Mouse (Mus musculus) layer of hippocampus, postnatal 14 days (tissue): ENCODE measurements around the gene Aup1. TPM values are rescaled to one million over a fixed set of nuclear protein-coding genes. Genes with fewer than 3 reads are reported as not detected.

Source experiments
- DNase-seq, 2 experiments: peaks; one replicate each; pipeline ENCODE4 v3.0.0; 2021 to 2022; ENCODE audit warnings: low spot score in 2 of 2, mixed read lengths in 1 of 2
- total RNA-seq, 2 experiments: library from RNA; stranded (reverse); gene quantifications; 2 replicates each; pipeline ENCODE4 v1.2.3; 2021

Aup1 gene
- total RNA-seq, 2 experiments from 2014 or later: 108 to 116 TPM

- no peak for DNase-seq
Observed at GRCm38 (mm10) chr6:83027706-83028105, 26.6 kb upstream of the Aup1 start.

- DNase-seq: no peak
Observed at GRCm38 (mm10) chr6:83029777-83030176, 24.5 kb upstream of the Aup1 start.

GRCm38 (mm10) chr6:83031111-83031510, 23.2 kb upstream of the Aup1 start:
- no peak for DNase-seq

- no peak for DNase-seq
Observed at GRCm38 (mm10) chr6:83031921-83032590, 22.3 kb upstream of the Aup1 start.

GRCm38 (mm10) chr6:83032769-83033191, 21.5 kb upstream of the Aup1 start:
- no peak for DNase-seq

GRCm38 (mm10) chr6:83033249-83034185, 20.8 kb upstream of the Aup1 start, which contains the start of the genes Dok1 and Loxl3:
TSS of gene Dok1 (minus strand) at chr6:83033471.
TSS of gene Loxl3 (plus strand) at chr6:83034173.
- DNase-seq: peak; percentile 40 to 59

GRCm38 (mm10) chr6:83034463-83035055, 19.8 kb upstream of the Aup1 start:
- DNase-seq: no peak

- no peak for DNase-seq
Observed at GRCm38 (mm10) chr6:83037188-83037587, 17.1 kb upstream of the Aup1 start.

GRCm38 (mm10) chr6:83038496-83039012, 15.8 kb upstream of the Aup1 start:
- DNase-seq: peak; percentile 83 to 84

- no peak for DNase-seq
Observed at GRCm38 (mm10) chr6:83040601-83041000, 13.7 kb upstream of the Aup1 start.

GRCm38 (mm10) chr6:83043561-83043960, 10.8 kb upstream of the Aup1 start:
- no peak for DNase-seq

GRCm38 (mm10) chr6:83043993-83044392, 10.3 kb upstream of the Aup1 start:
- no peak for DNase-seq

- DNase-seq: no peak
Observed at GRCm38 (mm10) chr6:83044742-83045141, 9.6 kb upstream of the Aup1 start.

GRCm38 (mm10) chr6:83049367-83049766, 5.0 kb upstream of the Aup1 start:
- DNase-seq: no peak

- peak in 1 of 2 experiments; percentile 42 for DNase-seq
Observed at GRCm38 (mm10) chr6:83053136-83053960, 973 bp upstream of the Aup1 start.

GRCm38 (mm10) chr6:83054871-83055431, 630 bp downstream of the Aup1 start, which contains the start of gene Htra2:
TSS of gene Htra2 (minus strand) at chr6:83055273.
- peak in 1 of 2 experiments; percentile 24 for DNase-seq

- DNase-seq: no peak
Observed at GRCm38 (mm10) chr6:83057790-83058189, 3.5 kb downstream of the Aup1 start, which contains the start of gene Dqx1. TSS of gene Dqx1 (plus strand) at chr6:83057844.

- no peak for DNase-seq
Observed at GRCm38 (mm10) chr6:83058725-83059124, 4.4 kb downstream of the Aup1 start.

GRCm38 (mm10) chr6:83065995-83066394, 11.7 kb downstream of the Aup1 start:
- no peak for DNase-seq

GRCm38 (mm10) chr6:83066441-83066840, 12.1 kb downstream of the Aup1 start:
- no peak for DNase-seq
